Mouse (Mus musculus): ENCODE results near the gene Golga7b.

The Golga7b gene

GRCm38 (mm10) chr19:42249976-42250914 is 2.9 kb downstream of the Golga7b start:
- no peak for DNase-seq (ENCODE audit: extremely low spot score)

GRCm38 (mm10) chr19:42255438-42255783 is 8.0 kb downstream of the Golga7b start:
- no peak for DNase-seq (ENCODE audit: extremely low spot score)

GRCm38 (mm10) chr19:42255784-42256610 is 8.6 kb downstream of the Golga7b start:
- DNase-seq (ENCODE audit: extremely low spot score): peak; percentile 96

- DNase-seq (ENCODE audit: extremely low spot score): no peak
Observed at GRCm38 (mm10) chr19:42256611-42257240, 9.4 kb downstream of the Golga7b start.

GRCm38 (mm10) chr19:42257241-42257635 is 9.9 kb downstream of the Golga7b start:
- no peak for DNase-seq (ENCODE audit: extremely low spot score)

- DNase-seq (ENCODE audit: extremely low spot score): no peak
Observed at GRCm38 (mm10) chr19:42258031-42258430, 10.7 kb downstream of the Golga7b start.

- DNase-seq (ENCODE audit: extremely low spot score): no peak
Observed at GRCm38 (mm10) chr19:42258596-42258995, 11.2 kb downstream of the Golga7b start.

GRCm38 (mm10) chr19:42260486-42260885 is 13.1 kb downstream of the Golga7b start:
- DNase-seq (ENCODE audit: extremely low spot score): no peak

- DNase-seq (ENCODE audit: extremely low spot score): no peak
Observed at GRCm38 (mm10) chr19:42263524-42263923, 16.1 kb downstream of the Golga7b start.

- peak; percentile 61 for DNase-seq (ENCODE audit: extremely low spot score)
Observed at GRCm38 (mm10) chr19:42268337-42268736, 21.0 kb downstream of the Golga7b start.

GRCm38 (mm10) chr19:42270119-42270518 is 22.7 kb downstream of the Golga7b start:
- no peak for DNase-seq (ENCODE audit: extremely low spot score)

- DNase-seq (ENCODE audit: extremely low spot score): no peak
Observed at GRCm38 (mm10) chr19:42271182-42271581, 23.8 kb downstream of the Golga7b start.

- DNase-seq (ENCODE audit: extremely low spot score): peak; percentile 75
Observed at GRCm38 (mm10) chr19:42272003-42272963, 24.9 kb downstream of the Golga7b start.

GRCm38 (mm10) chr19:42277288-42277687 is 29.9 kb downstream of the Golga7b start:
- no peak for DNase-seq (ENCODE audit: extremely low spot score)

GRCm38 (mm10) chr19:42278461-42278860 is 31.1 kb downstream of the Golga7b start:
- no peak for DNase-seq (ENCODE audit: extremely low spot score)

- DNase-seq (ENCODE audit: extremely low spot score): no peak
Observed at GRCm38 (mm10) chr19:42279611-42280010, 32.2 kb downstream of the Golga7b start.

GRCm38 (mm10) chr19:42284178-42284577 is 36.8 kb downstream of the Golga7b start:
- DNase-seq (ENCODE audit: extremely low spot score): no peak

- DNase-seq (ENCODE audit: extremely low spot score): no peak
Observed at GRCm38 (mm10) chr19:42288361-42288760, 41.0 kb downstream of the Golga7b start.

- DNase-seq (ENCODE audit: extremely low spot score): no peak
Observed at GRCm38 (mm10) chr19:42290954-42291661, 43.7 kb downstream of the Golga7b start.

GRCm38 (mm10) chr19:42292106-42292505 is 44.7 kb downstream of the Golga7b start:
- DNase-seq (ENCODE audit: extremely low spot score): no peak
